Mouse (Mus musculus) stomach, embryonic 15.5 days (tissue): ENCODE measurements around the gene Pdlim5. TPM values are rescaled to one million over a fixed set of nuclear protein-coding genes. Genes with fewer than 3 reads are reported as not detected.
"Not testable (repeated sequence)": the region's sequence is repeated elsewhere in the genome, so short reads cannot be mapped to it uniquely, and the experiment has no call there.

ENCODE experiments used
- ATAC-seq: fragments of 200-750 bp; cut with Nextera tagmentation; 2 replicates; pipeline ENCODE4 v1.8.0; 2017; ENCODE audit warnings: low read depth, moderate number of reproducible peaks, moderate TSS enrichment; ENCODE audit not compliant: insufficient read depth, low FRiP score
- H3K27ac ChIP-seq: fragments of 300-500 bp; sonication (generic); 2 replicates; pipeline ENCODE4 v1.5.1; 2015; ENCODE audit warnings: mild to moderate bottlenecking, inconsistent platforms
- H3K27me3 ChIP-seq: fragments of 300-500 bp; sonication (generic); replicated peaks from 2 replicates; pipeline ENCODE4 v1.6.1; 2015; ENCODE audit warnings: inconsistent platforms
- H3K36me3 ChIP-seq: fragments of 300-500 bp; sonication (generic); 2 replicates; pipeline ENCODE4 v1.6.1; 2015; ENCODE audit warnings: inconsistent platforms
- H3K4me1 ChIP-seq: fragments of 300-500 bp; sonication (generic); 2 replicates; pipeline ENCODE4 v1.6.1; 2015; ENCODE audit warnings: inconsistent platforms
- H3K4me2 ChIP-seq: fragments of 300-500 bp; sonication (generic); 2 replicates; pipeline ENCODE4 v1.6.1; 2015; ENCODE audit warnings: mild to moderate bottlenecking, inconsistent platforms
- H3K4me3 ChIP-seq: fragments of 300-500 bp; sonication (generic); replicated peaks from 2 replicates; pipeline ENCODE4 v1.5.1; 2015; ENCODE audit warnings: inconsistent platforms
- H3K9ac ChIP-seq: fragments of 300-500 bp; sonication (generic); 2 replicates; pipeline ENCODE4 v1.6.1; 2015; ENCODE audit warnings: inconsistent platforms
- H3K9me3 ChIP-seq: fragments of 300-500 bp; sonication (generic); 2 replicates; pipeline ENCODE4 v1.6.1; 2016; ENCODE audit warnings: inconsistent platforms
- WGBS: fragments of 180-500 bp; shearing (Covaris S2); methylation state at CpG from one replicate; pipeline ENCODE4 v1.1.7; 2015; 5-methylcytosine and 5-hydroxymethylcytosine counted together
- polyA plus RNA-seq: library from polyadenylated mRNA; unstranded; fragments of >200 nt; fragmentation: Nextera tagmentation; extraction: Ambion mirVana; gene quantifications from 2 replicates; pipeline ENCODE4 v1.2.1, GENCODE M21; 2015

The Pdlim5 gene
- polyA plus RNA-seq = 33.4 and 35.9 TPM in 2 replicates

GRCm38 (mm10) chr3:142395520-142396193 lies at the start of gene Pdlim5:
Gene Pdlim5, minus strand, starts transcription at chr3:142395696.
- peak within 1 kb of the TSS; percentile 65 for H3K4me2 ChIP-seq
- peak within 1 kb of the TSS; percentile 91 for H3K27ac ChIP-seq
- ATAC-seq = peak; percentile 98
- peak within 1 kb of the TSS; percentile 52 for H3K9ac ChIP-seq
- under 1% methylated on average over 46 of the region's 46 CpGs for WGBS
- no peaks in the 10 kb centered on the region for H3K27me3 ChIP-seq
- H3K36me3 ChIP-seq = no peaks in the 10 kb centered on the region
- H3K4me1 ChIP-seq = no peaks in the 10 kb centered on the region
- H3K4me3 ChIP-seq = peak within 1 kb of the TSS; percentile 80
- no peaks in the 10 kb centered on the region for H3K9me3 ChIP-seq

- WGBS = 43% methylated on average over 4 of the region's 4 CpGs
- ATAC-seq = no peak
- Histone ChIP-seq H3K4me3 (no peak overlapping the region), H3K9ac (no peak overlapping the region), H3K36me3 (no peaks in the 10 kb centered on the region), H3K27ac (no peak overlapping the region), H3K4me1 (no peaks in the 10 kb centered on the region), H3K4me2 (no peak overlapping the region), H3K9me3 (no peaks in the 10 kb centered on the region), H3K27me3 (no peaks in the 10 kb centered on the region)
Measured at GRCm38 (mm10) chr3:142443710-142444043, 48.2 kb upstream of the Pdlim5 start.

GRCm38 (mm10) chr3:142443006-142443709 lies 47.7 kb upstream of the Pdlim5 start:
- H3K27me3 ChIP-seq = no peaks in the 10 kb centered on the region
- no peaks in the 10 kb centered on the region for H3K9me3 ChIP-seq
- ATAC-seq = peak; percentile 51; the same call in 1 of the 2 replicates
- H3K27ac ChIP-seq = no peak overlapping the region
- H3K9ac ChIP-seq = no peak overlapping the region
- no peaks in the 10 kb centered on the region for H3K36me3 ChIP-seq
- H3K4me1 ChIP-seq = no peaks in the 10 kb centered on the region
- peak overlapping the region; percentile 9; the same call in 1 of the 2 replicates for H3K4me2 ChIP-seq
- 5% methylated on average over 12 of the region's 12 CpGs for WGBS
- no peak overlapping the region; the same call in 1 of the 2 replicates for H3K4me3 ChIP-seq

- Histone ChIP-seq H3K27ac (no peak overlapping the region), H3K4me3 (no peak overlapping the region), H3K36me3 (no peaks in the 10 kb centered on the region), H3K27me3 (no peaks in the 10 kb centered on the region), H3K4me2 (no peak overlapping the region), H3K9me3 (no peaks in the 10 kb centered on the region), H3K9ac (no peak overlapping the region), H3K4me1 (no peaks in the 10 kb centered on the region)
- no peak for ATAC-seq
- WGBS = 76% methylated on average over 7 of the region's 7 CpGs
Measured at GRCm38 (mm10) chr3:142442161-142442560, 46.7 kb upstream of the Pdlim5 start.

GRCm38 (mm10) chr3:142441142-142441541 lies 45.6 kb upstream of the Pdlim5 start:
- no peak overlapping the region for H3K4me3 ChIP-seq
- H3K4me1 ChIP-seq = no peaks in the 10 kb centered on the region
- H3K36me3 ChIP-seq = no peaks in the 10 kb centered on the region
- ATAC-seq = no peak
- WGBS = 41% methylated on average over 5 of the region's 5 CpGs
- no peaks in the 10 kb centered on the region for H3K27me3 ChIP-seq
- no peak overlapping the region for H3K9ac ChIP-seq
- H3K27ac ChIP-seq = no peak overlapping the region
- H3K4me2 ChIP-seq = no peak overlapping the region
- H3K9me3 ChIP-seq = no peaks in the 10 kb centered on the region

- no peak overlapping the region for H3K27ac ChIP-seq
- H3K27me3 ChIP-seq = no peaks in the 10 kb centered on the region
- H3K36me3 ChIP-seq = no peaks in the 10 kb centered on the region
- no peak overlapping the region for H3K4me3 ChIP-seq
- no peak overlapping the region for H3K9ac ChIP-seq
- no peak overlapping the region for H3K4me2 ChIP-seq
- H3K9me3 ChIP-seq = no peaks in the 10 kb centered on the region
- ATAC-seq = no peak
- WGBS = 50% methylated on average over 4 of the region's 4 CpGs
- no peaks in the 10 kb centered on the region for H3K4me1 ChIP-seq
Measured at GRCm38 (mm10) chr3:142440191-142440590, 44.7 kb upstream of the Pdlim5 start.

- Histone ChIP-seq H3K9ac (no peak overlapping the region), H3K9me3 (no peaks in the 10 kb centered on the region), H3K27me3 (no peaks in the 10 kb centered on the region), H3K27ac (no peak overlapping the region), H3K4me1 (no peaks in the 10 kb centered on the region), H3K36me3 (no peaks in the 10 kb centered on the region), H3K4me2 (no peak overlapping the region), H3K4me3 (no peak overlapping the region)
- ATAC-seq = no peak
- WGBS = 36% methylated on average over 7 of the region's 7 CpGs
Measured at GRCm38 (mm10) chr3:142439591-142440093, 44.1 kb upstream of the Pdlim5 start.

GRCm38 (mm10) chr3:142438630-142439029 lies 43.1 kb upstream of the Pdlim5 start:
- H3K27ac ChIP-seq, H3K9me3 ChIP-seq, ATAC-seq, H3K4me1 ChIP-seq, H3K4me2 ChIP-seq, H3K27me3 ChIP-seq, H3K9ac ChIP-seq, H3K4me3 ChIP-seq, H3K36me3 ChIP-seq: not testable (repeated sequence)
- WGBS = 90% methylated on average over 8 of the region's 8 CpGs

- Histone ChIP-seq H3K9me3 (no peaks in the 10 kb centered on the region), H3K27me3 (no peaks in the 10 kb centered on the region), H3K4me1 (no peaks in the 10 kb centered on the region), H3K9ac (no peak overlapping the region), H3K4me2 (no peak overlapping the region), H3K27ac (no peak overlapping the region), H3K36me3 (no peaks in the 10 kb centered on the region), H3K4me3 (no peak overlapping the region)
- 57% methylated on average over 6 of the region's 6 CpGs for WGBS
- ATAC-seq = no peak
Measured at GRCm38 (mm10) chr3:142436824-142437223, 41.3 kb upstream of the Pdlim5 start.

GRCm38 (mm10) chr3:142436212-142436611 lies 40.7 kb upstream of the Pdlim5 start:
- WGBS = 49% methylated on average over 5 of the region's 5 CpGs
- Histone ChIP-seq H3K36me3 (no peaks in the 10 kb centered on the region), H3K4me1 (no peaks in the 10 kb centered on the region), H3K27ac (no peak overlapping the region), H3K4me3 (no peak overlapping the region), H3K27me3 (no peaks in the 10 kb centered on the region), H3K9me3 (no peaks in the 10 kb centered on the region), H3K9ac (no peak overlapping the region), H3K4me2 (no peak overlapping the region)
- ATAC-seq = no peak

GRCm38 (mm10) chr3:142434786-142435168 lies 39.3 kb upstream of the Pdlim5 start:
- WGBS = 40% methylated on average over 4 of the region's 4 CpGs
- no peaks in the 10 kb centered on the region for H3K4me1 ChIP-seq
- H3K4me2 ChIP-seq = no peak overlapping the region
- no peak overlapping the region for H3K27ac ChIP-seq
- H3K36me3 ChIP-seq = no peaks in the 10 kb centered on the region
- 0 out of 2 replicates have a peak, but pooled peaks have one; percentile 41 for ATAC-seq
- H3K27me3 ChIP-seq = no peaks in the 10 kb centered on the region
- H3K9me3 ChIP-seq = no peaks in the 10 kb centered on the region
- H3K4me3 ChIP-seq = no peak overlapping the region
- no peak overlapping the region for H3K9ac ChIP-seq

- no peak overlapping the region for H3K4me2 ChIP-seq
- ATAC-seq = no peak
- H3K9ac ChIP-seq = no peak overlapping the region
- no peak overlapping the region for H3K4me3 ChIP-seq
- H3K27ac ChIP-seq = no peak overlapping the region
- H3K4me1 ChIP-seq = no peaks in the 10 kb centered on the region
- 59% methylated on average over 7 of the region's 7 CpGs for WGBS
- H3K9me3 ChIP-seq = no peaks in the 10 kb centered on the region
- no peaks in the 10 kb centered on the region for H3K27me3 ChIP-seq
- H3K36me3 ChIP-seq = no peaks in the 10 kb centered on the region
Measured at GRCm38 (mm10) chr3:142434127-142434785, 38.8 kb upstream of the Pdlim5 start.
